Mouse (Mus musculus): Measurements from ENCODE around the gene Plxdc1. TPM values are rescaled to one million over a fixed set of nuclear protein-coding genes. Genes with fewer than 3 reads are reported as not detected.
A peak's percentile ranks its signal among the peaks of the same experiment; 100 is the strongest.
"Not testable (repeated sequence)": the region's sequence is repeated elsewhere in the genome, so short reads cannot be mapped to it uniquely, and the experiment has no call there.

Plxdc1 gene
- total RNA-seq, 2 experiments from 2014 or later, result 10.3 to 14.4 TPM

DNA sequence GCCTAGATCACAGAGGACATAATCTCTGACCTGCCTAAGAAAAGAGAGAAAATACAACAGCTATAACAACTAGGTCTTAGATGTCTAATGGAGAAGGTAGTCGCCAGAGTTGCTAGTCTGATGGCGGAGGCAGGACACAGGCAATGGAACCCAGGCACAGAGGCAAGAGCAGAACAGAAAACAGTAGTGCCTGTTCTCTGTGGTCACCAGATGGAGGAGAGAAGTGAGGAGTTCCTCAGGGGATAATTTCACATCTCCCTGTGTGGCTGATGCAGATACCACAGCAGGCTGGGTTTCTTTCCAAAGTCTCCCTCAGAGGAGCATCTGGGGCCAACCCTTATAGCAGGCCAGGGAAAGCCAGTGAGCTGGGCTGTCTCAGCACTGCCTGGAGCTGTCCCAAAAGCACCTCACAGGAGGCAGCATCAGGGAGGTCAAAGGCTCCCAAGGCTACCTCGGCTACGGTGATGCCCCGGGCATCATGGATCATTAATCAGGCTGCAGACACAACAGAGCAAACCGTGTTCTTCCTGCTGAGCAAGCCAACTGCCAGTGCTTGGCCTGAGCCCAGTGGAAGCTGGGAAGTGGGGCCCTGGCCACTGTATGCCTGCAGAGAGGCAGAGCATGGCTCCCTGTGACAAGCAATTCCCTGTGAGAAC, 29.2 kb downstream of the Plxdc1 start:
- peak in 1 of 2 experiments; percentile 13 for DNase-seq (ENCODE audit: low spot score in 2 of 2)

DNA sequence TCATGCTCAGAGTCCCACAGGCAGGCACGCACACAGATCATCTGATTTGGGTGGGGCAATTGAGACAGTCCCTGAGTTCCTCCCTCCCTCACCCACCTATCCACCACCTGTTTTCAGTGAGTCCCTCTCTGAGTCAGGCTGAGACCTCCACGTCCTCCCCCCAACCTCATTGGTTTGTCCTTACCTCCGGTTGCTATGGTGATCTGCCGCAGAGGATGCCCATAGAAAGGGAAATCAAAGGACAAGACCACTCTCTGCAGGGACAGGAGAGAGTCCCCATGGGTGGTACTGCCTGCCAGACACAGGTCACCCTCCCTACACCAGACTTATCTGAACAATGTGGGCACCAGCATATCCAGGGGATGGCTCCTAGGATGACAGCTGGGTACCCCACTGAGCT, 30.3 kb downstream of the Plxdc1 start:
- DNase-seq (ENCODE audit: low spot score in 2 of 2), result no peak

- DNase-seq (ENCODE audit: low spot score in 2 of 2), result no peak
Observed at GRCm38 (mm10) chr11:97955146-97955902, 30.9 kb downstream of the Plxdc1 start.

DNA sequence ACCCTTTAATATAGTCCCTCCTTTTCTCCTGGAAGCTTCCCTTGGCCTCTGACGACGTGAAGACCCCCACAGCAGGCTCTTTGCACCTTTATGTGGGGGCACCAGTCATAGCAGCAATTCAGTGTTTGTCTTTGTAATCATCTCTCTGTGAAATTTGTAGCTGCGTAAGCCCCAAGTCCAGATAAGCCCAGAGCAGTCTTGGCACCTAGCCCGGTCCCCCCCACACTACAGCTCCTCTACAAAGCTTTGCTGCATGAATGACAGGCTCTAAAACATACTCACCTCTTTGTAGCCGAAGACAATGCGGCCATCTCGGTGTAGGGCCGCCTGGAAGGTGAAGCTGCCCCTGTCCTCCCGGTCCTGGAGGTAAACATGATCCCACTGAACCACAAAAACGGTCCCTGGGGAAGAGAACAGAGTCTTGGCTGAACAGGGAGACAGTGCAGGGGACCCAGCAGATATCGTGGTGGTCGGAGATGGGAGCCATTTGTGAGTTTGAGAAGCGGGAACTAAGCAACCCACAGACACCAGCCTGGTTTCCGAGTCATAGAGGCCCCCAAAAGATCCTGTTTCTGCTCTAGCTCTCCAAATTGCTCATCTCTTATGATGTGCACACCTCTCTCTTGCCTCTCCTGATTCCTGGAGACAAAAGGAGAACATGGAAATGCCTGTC, 31.6 kb downstream of the Plxdc1 start:
- DNase-seq (ENCODE audit: low spot score in 2 of 2), result no peak

GRCm38 (mm10) chr11:97953939-97954275, 32.3 kb downstream of the Plxdc1 start:
- no peak for DNase-seq (ENCODE audit: low spot score in 2 of 2)

- DNase-seq (ENCODE audit: low spot score in 2 of 2), result no peak
Observed at GRCm38 (mm10) chr11:97953179-97953938, 32.9 kb downstream of the Plxdc1 start.

DNA sequence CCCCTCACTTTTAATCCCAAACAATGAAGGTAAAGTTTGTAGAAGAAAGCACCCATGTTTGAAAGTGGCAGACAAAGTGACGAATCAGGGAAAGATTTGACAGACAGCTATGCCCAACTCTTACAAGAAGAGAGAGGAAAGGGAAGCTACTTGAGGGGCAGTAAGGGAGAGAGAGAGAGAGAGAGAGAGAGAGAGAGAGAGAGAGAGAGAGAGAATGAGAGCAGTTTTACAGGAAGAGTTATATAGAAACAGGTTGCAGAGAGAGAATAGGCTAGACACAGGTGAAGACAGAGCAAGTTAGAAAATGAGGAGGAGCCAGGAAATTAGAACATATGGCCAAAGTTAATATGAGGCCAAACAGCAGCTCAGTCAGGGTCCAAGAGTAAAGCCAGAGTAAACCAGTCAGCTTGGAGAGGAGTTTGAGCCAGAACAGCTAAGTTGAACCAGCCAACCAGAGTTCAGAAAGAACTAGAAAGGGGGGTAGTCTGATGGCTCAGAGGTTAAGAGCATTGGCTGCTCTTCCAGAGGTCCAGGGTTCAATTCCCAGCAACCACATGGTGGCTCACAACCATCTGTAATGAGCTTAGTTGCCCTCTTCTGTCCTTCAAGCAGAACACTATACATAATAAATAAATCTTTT, 33.8 kb downstream of the Plxdc1 start:
- DNase-seq (ENCODE audit: low spot score in 2 of 2), result no peak

DNA sequence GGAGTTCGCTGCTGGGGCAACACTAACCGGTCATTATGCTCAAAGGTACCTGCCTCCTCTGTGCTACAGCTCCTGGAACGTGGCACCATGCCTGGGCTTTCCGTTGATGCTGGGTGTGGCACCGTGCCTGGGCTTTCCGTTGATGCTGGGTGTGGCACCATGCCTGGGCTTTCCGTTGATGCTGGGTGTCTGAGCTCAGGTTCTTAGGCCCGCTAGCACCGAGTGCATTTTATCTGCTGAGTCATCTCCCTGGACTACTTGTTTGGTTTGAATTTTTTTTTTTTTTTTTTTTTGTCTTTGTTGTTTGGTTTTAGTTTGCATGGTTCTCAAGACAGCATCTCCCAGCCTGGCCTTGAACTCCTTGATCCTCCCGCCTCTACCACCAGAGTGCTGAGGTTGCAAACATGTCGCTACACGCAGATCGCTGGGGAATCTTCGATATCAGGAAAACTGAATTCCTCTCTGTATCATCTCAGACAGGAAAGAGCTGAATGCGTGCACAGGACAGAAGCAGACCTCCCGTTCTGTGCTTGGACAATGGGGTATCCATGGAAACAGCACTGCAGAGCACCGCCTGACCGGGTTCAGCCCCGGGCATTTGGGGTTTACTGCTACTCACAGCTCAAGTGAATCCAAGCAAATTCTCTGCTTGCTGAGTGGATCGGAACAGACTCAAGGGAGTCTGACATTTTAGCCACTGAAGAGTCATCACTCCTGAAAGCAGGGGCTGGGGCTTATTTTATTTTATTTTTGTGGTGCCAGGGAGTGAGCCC, 36.4 kb downstream of the Plxdc1 start:
- DNase-seq (ENCODE audit: low spot score in 2 of 2), result no peak

DNA sequence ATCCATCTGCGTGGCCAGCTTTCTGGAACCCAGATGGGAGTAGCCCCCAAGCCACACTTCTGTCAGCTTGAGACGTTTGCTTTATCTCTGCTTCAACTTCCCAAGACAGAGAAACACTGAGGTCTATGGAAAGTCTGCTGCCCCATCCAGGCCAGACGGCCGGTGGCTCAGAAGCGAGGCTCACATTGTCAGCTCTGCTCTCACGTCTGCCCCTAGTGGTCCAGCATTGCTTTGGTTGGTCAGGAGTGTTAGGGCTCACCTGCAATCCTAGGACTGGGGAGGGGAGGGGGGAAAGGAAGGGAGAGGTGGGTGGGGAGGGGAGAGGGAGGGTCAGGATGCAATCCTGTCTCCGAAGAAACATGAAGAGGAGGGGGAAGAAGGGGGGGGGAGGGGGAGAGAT, 38.8 kb downstream of the Plxdc1 start:
- DNase-seq (ENCODE audit: low spot score in 2 of 2), result no peak

- not testable (repeated sequence) for DNase-seq (ENCODE audit: low spot score in 2 of 2)
Observed at GRCm38 (mm10) chr11:97945738-97946289, 40.4 kb downstream of the Plxdc1 start.

- DNase-seq (ENCODE audit: low spot score in 2 of 2), result peak in 1 of 2 experiments; percentile 40
Observed at GRCm38 (mm10) chr11:97945031-97945430, 41.2 kb downstream of the Plxdc1 start.

DNA sequence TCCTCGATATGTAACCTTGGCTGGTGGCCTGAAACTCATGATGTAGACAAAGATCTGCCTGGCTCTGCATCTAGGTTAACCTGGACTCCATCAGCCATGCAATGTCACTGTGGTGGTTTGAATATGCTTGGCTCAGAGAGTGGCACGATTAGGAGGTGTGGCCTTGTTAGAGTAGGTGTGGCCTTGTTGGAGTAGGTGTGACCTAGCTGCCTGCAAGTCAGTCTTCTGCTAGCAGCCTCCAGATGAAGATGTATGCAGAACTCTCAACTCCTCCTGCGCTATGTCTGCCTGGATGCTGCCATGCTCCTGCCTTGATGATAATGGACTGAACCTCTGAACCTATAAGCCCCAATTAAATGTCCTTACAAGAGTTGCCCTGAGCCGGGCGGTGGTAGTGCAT, 43.0 kb downstream of the Plxdc1 start:
- DNase-seq (ENCODE audit: low spot score in 2 of 2), result no peak

GRCm38 (mm10) chr11:97942420-97943111, 43.7 kb downstream of the Plxdc1 start:
- DNase-seq (ENCODE audit: low spot score in 2 of 2), result no peak

GRCm38 (mm10) chr11:97937469-97938105, 48.7 kb downstream of the Plxdc1 start:
- DNase-seq (ENCODE audit: low spot score in 2 of 2), result no peak

DNA sequence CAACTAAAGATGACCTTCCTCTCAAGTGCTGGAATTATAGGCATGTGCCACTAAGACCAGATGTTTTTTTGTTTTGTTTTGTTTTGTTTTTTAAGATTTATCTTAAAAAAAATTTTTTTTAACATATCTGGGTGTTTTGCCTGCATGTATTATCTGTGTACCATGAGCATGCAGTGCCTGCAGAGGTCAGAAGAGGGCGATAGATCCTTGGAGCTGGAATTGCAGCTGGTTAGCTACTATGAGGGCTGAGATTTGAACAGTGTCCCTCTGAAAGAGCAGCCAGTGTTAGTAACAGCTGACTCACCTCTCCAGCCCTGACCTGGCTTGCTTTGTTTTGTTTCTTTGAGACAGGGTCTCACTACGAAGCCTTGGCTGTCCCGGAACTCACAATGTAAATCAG, 49.5 kb downstream of the Plxdc1 start:
- peak in 1 of 2 experiments; percentile 32 for DNase-seq (ENCODE audit: low spot score in 2 of 2)

DNA sequence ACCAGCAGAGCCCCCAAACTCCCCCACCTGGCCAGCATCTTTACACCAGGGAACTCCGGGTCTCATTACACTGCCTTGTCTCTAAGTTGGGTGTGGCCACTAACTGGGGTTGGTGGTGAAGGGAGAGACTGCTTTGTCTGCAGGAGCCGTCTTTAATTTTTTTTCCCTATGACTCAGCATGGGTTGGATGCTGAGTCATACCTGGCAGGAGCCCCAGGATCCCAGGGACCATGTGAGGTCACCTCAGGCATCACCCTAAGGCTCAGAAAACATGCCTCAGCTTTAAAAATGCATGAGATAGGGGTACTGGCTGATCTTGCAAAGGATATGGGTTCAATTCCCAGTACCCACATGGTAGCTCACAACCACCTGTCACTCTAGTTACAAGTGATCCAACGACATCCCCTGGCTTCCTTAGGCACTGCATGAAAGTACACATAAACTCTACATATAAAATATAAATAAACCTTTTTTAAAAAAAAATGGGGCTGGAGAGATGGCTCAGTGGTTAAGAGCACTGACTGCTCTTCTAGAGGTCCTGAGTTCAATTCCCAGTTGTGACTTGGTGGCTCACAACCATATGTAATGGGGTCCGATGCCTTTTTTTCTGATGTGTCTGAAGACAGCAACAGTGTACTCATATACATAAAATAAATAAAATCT, 50.2 kb downstream of the Plxdc1 start:
- DNase-seq (ENCODE audit: low spot score in 2 of 2), result no peak

GRCm38 (mm10) chr11:97933553-97933952, 52.7 kb downstream of the Plxdc1 start:
- DNase-seq (ENCODE audit: low spot score in 2 of 2), result no peak

GRCm38 (mm10) chr11:97928905-97929304, 57.3 kb downstream of the Plxdc1 start:
- no peak for DNase-seq (ENCODE audit: low spot score in 2 of 2)
